Mouse (Mus musculus) cerebellum, adult 9-11 months (tissue): ENCODE measurements around the gene Gast.
"Not testable (repeated sequence)": the region's sequence is repeated elsewhere in the genome, so short reads cannot be mapped to it uniquely, and the experiment has no call there.

Experiments
- DNase-seq: peaks from one replicate; pipeline ENCODE4 v3.0.0; 2022

Gene Gast

GRCm38 (mm10) chr11:100333944-100334457 is at the start of gene Gast:
Gene Gast, plus strand, starts transcription at chr11:100334407.
- DNase-seq = no peak

DNA sequence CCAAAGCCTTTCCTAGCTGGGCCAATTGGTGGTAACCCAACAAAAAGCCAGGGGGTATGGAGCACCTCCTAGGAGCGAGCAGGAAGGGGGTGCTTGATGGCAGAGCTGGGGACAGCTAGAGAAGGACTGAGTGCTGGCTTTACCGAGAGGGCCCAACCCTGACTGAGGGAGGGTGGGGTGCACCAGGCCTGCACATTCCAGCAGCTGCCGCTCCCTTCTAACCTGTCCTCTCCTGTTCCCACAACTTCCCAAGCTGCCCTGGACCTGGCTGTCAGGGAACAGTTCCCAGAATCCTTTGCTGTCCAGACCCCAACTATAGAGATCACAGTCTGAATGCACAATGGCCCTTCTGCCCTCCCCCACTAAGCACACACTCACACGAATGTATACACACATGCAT is 49.2 kb upstream of the Gast start:
- DNase-seq = no peak

GRCm38 (mm10) chr11:100287024-100287423 is 47.2 kb upstream of the Gast start:
- DNase-seq = no peak

DNA sequence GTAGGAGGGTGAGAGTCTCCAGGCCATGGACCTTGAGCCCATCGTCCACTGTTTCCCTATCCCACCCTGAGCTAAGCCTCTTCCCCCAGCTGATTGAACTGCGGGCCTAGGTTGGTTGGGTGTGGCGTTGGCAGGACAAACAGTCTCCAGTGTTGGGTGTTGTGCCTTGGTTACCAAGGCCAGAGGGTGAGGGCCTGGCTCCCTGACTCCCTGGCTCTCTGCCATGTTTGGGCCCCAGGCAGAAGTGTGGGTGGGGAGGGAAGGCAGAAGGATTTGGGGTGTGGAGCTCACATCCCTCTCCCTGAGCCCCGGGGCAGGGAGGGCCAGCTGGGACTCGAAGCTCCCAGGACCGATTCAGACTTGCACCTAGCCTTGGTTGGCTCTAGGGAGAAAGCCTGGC is 45.3 kb upstream of the Gast start:
- DNase-seq = no peak

DNA sequence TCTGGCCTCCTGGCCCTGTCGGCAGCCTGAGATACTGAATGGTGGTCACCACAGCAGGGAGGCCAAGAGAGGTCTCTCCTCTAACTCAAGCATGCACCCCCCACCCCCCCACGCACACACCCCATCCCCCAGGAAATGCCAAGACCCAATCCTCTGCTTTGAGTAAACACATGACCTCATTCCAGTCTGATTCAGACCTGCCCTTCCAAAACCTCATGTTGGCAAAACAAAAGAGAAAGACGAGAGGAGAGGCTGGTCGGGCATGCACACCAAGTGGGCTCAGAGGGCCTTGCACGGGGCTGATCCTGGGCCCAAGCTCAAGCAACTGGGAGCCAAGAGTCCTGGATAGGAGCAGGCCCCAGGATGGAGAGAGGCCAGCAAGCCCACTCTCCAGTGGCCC is 44.0 kb upstream of the Gast start:
- no peak for DNase-seq

- no peak for DNase-seq
These were observed 41.3 kb upstream of the Gast start for GRCm38 (mm10) chr11:100292884-100293283.

DNA sequence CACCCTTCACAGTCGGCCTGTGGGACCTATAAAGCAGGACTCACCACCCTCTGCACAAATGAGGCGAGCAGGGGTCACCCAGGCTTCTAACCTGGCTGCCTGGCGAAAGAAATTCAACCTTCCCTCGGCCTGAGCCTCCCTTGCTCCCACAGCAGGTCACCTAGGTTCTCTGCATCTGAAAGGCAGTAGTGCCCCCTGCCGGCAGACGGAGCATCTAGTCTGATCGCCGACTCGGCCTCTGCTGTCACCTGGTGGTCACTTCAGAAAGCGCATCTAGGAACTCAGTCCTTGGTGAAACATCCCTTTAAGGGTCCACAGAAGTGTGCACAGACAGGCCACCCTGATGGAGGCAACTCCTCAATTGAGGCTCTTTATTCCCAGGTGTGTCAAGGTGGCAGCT is 38.9 kb upstream of the Gast start:
- DNase-seq = peak; percentile 59

- no peak for DNase-seq
These were observed 36.4 kb upstream of the Gast start for GRCm38 (mm10) chr11:100297801-100298200.

GRCm38 (mm10) chr11:100298274-100299036 is 35.8 kb upstream of the Gast start:
- peak; percentile 72 for DNase-seq

GRCm38 (mm10) chr11:100300293-100300692 is 33.9 kb upstream of the Gast start:
- no peak for DNase-seq

GRCm38 (mm10) chr11:100301292-100301691 is 32.9 kb upstream of the Gast start:
- no peak for DNase-seq

GRCm38 (mm10) chr11:100307900-100308299 is 26.3 kb upstream of the Gast start:
- DNase-seq = no peak

DNA sequence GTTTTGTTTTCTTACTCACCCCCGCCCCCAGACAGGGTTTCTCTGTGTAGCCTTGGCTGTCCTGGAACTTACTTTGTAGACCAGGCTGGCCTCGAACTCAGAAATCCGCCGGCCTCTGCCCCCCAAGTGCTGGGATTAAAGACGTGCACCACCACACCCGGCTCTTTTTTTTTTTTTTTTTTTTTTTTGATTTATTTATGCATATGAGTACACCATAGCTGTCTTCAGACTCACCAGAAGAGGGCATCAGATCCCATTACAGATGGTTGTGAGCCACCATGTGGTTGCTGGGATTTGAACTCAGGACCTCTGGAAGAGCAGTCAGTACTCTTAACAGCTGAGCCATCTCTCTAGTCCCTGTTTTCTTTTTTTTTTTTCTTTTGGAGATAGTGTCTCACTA is 25.5 kb upstream of the Gast start:
- not testable (repeated sequence) for DNase-seq

DNA sequence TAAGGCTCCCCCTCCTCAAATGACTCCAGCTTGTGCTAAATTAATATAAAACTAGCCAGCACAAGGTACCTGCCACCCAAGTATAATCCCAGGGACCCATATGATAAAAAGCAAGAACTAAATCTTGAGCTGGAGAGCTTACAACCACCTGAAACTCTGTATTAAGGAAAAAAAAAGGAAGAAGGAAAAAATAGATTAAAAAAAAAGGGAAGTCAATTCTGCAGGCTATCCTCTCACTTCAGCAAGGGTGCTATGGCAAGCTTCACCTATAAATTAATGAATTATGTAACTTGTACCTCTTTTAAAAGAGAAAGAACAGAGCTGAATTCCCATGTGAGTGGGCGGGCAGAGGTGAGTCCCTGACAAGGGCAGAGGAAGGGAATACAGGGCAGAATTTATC is 22.6 kb upstream of the Gast start:
- DNase-seq = no peak

DNA sequence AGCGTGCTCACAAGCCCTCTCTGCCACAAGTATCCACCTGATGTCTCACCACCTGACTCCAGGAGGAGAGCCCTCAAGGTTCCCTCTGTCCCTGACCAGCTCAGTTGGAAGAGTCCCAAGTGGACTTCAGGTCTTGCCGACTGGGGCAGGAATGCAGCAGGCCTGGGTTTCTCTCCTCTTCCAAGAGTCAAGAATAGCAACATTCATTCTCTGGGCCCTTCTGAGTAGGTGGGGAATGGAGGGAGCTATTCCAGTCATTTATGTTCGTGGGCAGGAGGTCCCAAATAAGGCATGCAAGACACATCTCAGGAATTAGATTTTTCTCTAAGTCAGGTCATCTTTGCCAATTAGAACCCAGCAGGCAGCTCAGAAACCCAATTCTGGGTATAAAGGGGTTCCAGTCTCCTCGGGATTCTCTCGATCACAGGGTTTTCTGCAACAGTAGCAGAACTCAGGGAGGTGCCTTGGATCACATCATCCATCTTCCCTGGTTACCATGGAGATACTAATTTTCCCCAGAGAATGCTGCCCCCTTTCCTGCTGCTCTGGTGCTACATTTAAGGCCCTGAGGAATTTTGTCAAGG is 22.0 kb upstream of the Gast start:
- no peak for DNase-seq

DNA sequence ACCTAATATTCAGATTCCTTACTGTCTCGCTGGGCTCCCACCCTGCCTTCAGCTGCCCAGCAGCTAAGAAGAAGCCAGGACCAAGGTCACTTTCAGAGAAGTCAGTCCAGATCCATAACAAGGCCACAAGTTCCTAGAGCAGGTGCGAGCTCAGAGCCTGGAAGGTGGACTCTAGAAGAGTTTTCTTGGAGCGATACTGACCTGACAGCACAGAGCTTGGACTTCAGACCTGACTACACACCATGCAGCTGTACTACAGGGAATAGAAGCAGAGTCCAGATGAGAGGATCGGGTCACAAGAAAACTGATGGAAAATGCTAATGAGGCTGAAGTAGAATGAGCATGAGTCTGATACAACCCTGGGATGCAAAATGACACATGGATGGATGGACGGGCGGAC is 20.8 kb upstream of the Gast start:
- DNase-seq = no peak

DNA sequence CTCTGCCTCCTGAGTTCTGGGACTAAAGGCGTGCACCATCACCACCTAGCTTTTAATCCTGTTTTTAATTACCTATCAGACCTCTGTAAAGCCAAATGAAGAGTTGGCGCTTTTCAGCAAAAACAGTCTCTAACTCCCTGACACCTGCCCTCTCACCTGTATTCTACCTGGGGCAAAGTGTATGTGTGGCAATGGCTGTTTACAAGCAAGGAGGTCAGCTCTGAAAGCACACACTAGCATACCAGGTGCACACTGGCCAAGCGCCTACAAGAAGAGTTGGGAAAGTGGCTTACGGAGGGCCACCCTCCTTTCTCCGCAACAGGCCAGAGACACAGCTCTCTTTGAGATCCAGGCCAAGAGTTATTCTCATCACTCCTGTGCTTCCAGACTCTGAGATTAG is 18.8 kb upstream of the Gast start:
- no peak for DNase-seq

DNA sequence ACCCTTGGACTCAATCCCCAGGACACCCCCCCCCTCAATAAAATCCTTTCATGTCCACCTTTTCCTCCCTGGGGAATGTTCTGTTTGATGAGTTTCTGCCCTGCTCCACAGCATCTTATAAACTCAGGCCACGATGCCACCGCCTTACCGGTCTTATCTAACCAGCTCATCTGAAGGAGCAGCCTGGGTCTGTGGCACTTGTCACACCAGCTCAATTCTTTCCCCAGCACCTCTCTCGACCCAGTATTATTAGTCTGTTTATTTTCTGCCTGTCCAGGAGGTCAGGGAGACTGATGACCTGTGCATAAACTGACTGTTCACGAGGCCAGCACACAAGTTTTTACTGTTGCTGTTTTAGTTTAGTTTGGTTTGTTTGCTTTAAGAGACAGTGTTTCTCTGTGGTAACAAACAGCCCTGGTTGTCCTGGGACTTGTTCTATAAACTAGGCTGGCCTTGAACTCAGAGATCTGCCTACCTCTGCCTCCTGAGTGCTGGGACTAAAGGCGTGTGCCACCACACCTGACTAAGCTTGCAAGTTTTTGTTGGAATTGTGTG is 16.3 kb upstream of the Gast start:
- DNase-seq = peak; percentile 47

DNA sequence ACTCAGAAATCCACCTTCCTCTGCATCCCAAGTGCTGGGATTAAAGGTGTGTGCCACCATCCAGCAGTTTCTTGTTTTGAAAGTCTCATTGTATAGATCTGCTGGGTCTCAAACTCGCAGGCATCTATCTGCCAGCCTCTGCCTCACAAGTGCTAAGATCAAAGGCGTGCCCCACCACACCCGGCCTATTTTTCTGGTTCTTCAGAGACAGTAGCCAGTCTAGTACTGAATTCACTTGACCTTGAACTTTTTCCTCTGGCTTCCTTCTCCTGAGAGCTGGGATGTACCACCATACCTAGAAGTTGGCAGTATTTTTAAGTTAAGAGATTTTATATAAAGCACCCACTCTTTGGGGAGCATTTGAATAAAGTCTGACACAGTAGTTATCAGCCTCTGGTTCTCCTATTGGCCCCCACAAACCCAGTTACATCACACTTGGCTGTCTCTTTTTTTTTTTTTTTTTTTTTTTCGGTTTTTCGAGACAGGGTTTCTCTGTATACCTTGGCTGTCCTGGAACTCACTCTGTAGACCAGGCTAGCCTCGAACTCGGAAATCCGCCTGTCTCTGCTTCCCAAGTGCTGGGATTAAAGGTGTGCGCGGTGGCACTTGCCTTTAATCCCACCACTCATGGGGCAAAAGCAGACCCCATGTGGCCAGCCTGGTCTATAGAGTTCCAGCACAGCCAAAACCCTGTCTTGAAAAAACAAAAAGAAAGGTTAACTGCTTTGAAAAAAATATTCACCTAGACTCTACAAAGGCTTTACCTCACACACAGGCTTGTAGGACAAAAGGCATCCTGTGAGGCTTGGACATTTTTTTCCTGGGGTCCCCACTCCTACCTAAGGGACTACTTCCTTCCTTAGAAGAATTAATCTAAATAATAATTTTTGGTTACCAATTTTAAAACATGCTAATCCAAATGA is 15.4 kb upstream of the Gast start:
- DNase-seq = peak; percentile 70

DNA sequence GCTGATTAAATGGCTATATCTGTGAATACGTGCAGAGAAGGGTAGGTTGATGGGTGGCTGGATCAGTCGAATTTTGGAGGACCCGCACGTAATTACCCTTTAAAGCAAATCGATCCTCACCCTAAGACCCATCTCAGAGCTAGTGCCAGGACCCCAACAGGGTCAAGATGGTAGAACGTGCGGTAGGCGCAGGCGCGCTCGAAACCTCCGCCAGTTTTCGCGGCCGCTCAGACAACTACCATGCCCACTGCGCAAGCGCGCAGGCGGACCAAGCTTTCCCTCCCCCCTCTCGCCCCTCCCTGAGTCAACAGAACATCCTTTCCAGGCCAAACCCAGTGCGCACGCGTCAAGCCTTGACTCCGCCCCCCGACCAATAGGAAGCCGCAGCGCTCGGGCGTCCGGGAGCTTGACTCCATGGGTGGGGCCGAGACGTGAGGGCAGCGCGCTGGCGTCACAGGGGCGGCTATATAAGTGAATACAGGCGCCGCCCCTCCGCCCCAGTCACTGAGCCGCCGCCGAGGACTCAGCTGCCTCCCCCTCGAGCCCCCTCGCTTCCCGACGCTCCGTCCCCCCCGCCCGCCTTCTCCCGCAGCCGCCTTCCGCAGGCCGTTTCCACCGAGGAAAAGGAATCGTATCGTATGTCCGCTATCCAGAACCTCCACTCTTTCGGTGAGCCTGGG is 14.6 kb upstream of the Gast start, which contains the start of gene Eif1:
TSS of gene Eif1 (plus strand) at position 394 of the 680 bp plus-strand sequence.
- peak; percentile 100 for DNase-seq

DNA sequence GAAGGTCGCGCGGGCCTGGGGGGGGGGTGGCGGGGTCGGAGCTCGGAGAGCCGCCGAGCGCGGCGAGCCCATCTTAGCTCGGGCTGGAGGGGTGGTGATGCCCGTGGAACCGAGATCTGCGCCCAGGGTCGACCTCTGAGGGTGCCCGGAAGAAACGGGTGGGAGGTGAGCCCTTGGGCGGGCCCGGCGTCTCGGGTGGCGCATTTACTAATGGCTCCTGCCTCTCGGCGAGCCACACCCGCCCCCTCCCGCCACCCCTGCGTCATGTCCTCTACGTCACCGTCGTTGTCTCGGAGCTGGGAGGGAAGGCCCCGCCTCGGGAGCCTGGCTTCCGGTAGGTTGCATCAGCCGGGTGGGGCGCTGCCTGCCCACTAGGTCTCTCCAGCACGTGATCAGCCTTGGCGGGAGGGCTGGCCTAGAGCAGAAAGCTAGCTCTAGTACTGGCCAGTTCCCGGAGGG is 14.0 kb upstream of the Gast start:
- DNase-seq = peak; percentile 97

GRCm38 (mm10) chr11:100320701-100321410 is 13.4 kb upstream of the Gast start:
- DNase-seq = not testable (repeated sequence)
